Mouse (Mus musculus) neural tube, embryonic 11.5 days (tissue): ENCODE results near the gene H2afx. TPM values are rescaled to one million over a fixed set of nuclear protein-coding genes. Genes with fewer than 3 reads are reported as not detected.
"Not testable (repeated sequence)": the region's sequence is repeated elsewhere in the genome, so short reads cannot be mapped to it uniquely, and the experiment has no call there.

Experiments
- ATAC-seq: fragments of 200-750 bp; cut with Nextera tagmentation; 2 replicates; pipeline ENCODE4 v1.8.0; 2017; ENCODE audit warnings: moderate number of reproducible peaks, mild to moderate bottlenecking, moderate TSS enrichment, moderate library complexity; ENCODE audit not compliant: insufficient read depth, low FRiP score, low TSS enrichment
- DNase-seq: peaks from one replicate; pipeline ENCODE4 v3.0.0-alpha.2; 2015; ENCODE audit warnings: low spot score
- H3K27ac ChIP-seq: fragments of 300-500 bp; sonication (generic); 2 replicates; pipeline ENCODE4 v1.5.1; 2014; ENCODE audit warnings: low read depth, mild to moderate bottlenecking, low read length
- H3K27me3 ChIP-seq: fragments of 300-500 bp; sonication (generic); 2 replicates; pipeline ENCODE4 v1.6.1; 2014; ENCODE audit warnings: mild to moderate bottlenecking, low read length, mixed read lengths; ENCODE audit not compliant: control insufficient read depth, insufficient read depth
- H3K36me3 ChIP-seq: fragments of 300-500 bp; sonication (generic); 2 replicates; pipeline ENCODE4 v1.6.1; 2014; ENCODE audit warnings: mild to moderate bottlenecking, low read length, moderate library complexity, mixed read lengths; ENCODE audit not compliant: control insufficient read depth, insufficient read depth
- H3K4me1 ChIP-seq: fragments of 300-500 bp; sonication (generic); 2 replicates; pipeline ENCODE4 v1.6.1; 2014; ENCODE audit warnings: low read length, mixed read lengths; ENCODE audit not compliant: control insufficient read depth, insufficient read depth
- H3K4me2 ChIP-seq: fragments of 300-500 bp; sonication (generic); 2 replicates; pipeline ENCODE4 v1.6.1; 2014; ENCODE audit warnings: low read depth, mild to moderate bottlenecking, moderate library complexity
- H3K4me3 ChIP-seq: fragments of 300-500 bp; sonication (generic); 2 replicates; pipeline ENCODE4 v1.5.1; 2014; ENCODE audit warnings: low read depth, low read length
- H3K9ac ChIP-seq: fragments of 300-500 bp; sonication (generic); 2 replicates; pipeline ENCODE4 v1.6.1; 2014; ENCODE audit warnings: mild to moderate bottlenecking, low read length
- H3K9me3 ChIP-seq: fragments of 300-500 bp; sonication (generic); 2 replicates; pipeline ENCODE4 v1.6.1; 2016; ENCODE audit warnings: low read length; ENCODE audit not compliant: control insufficient read depth
- WGBS: fragments of 180-500 bp; shearing (Covaris S2); extraction: QIAGEN DNeasy Blood & Tissue Kit; methylation state at CpG from one replicate; pipeline ENCODE4 v1.1.7; 2014; 5-methylcytosine and 5-hydroxymethylcytosine counted together
- polyA plus RNA-seq: library from polyadenylated mRNA; unstranded; fragments of >200 nt; fragmentation: Nextera tagmentation; extraction: Ambion mirVana; gene quantifications from 2 replicates; pipeline ENCODE4 v1.2.1, GENCODE M21; 2014

Gene H2afx
- polyA plus RNA-seq, 1 experiment from 2014 or later = 366 TPM

GRCm38 (mm10) chr9:44351396-44351795 is 16.9 kb downstream of the H2afx start:
- Histone ChIP-seq H3K27me3 (no peaks in the 10 kb centered on the region), H3K9ac (no peak overlapping the region), H3K4me3 (no peak overlapping the region), H3K36me3 (peaks cover 30% of the 10 kb centered on the region), H3K4me1 (no peaks in the 10 kb centered on the region), H3K4me2 (no peak overlapping the region), H3K9me3 (no peaks in the 10 kb centered on the region), H3K27ac (no peak overlapping the region)
- no peak for ATAC-seq
- 93% methylated on average over 4 of the region's 4 CpGs for WGBS
- no peak for DNase-seq

- Histone ChIP-seq H3K27ac (no peak overlapping the region), H3K36me3 (peaks cover 31% of the 10 kb centered on the region), H3K27me3 (no peaks in the 10 kb centered on the region), H3K4me2 (no peak overlapping the region), H3K9me3 (no peaks in the 10 kb centered on the region), H3K9ac (no peak overlapping the region), H3K4me3 (no peak overlapping the region), H3K4me1 (no peaks in the 10 kb centered on the region)
- no peak for DNase-seq
- ATAC-seq = no peak
- WGBS = 92% methylated on average over 10 of the region's 10 CpGs
Observed at GRCm38 (mm10) chr9:44352337-44352736, 17.8 kb downstream of the H2afx start.

- no peak for ATAC-seq
- Histone ChIP-seq H3K27ac (no peak overlapping the region), H3K9me3 (no peaks in the 10 kb centered on the region), H3K4me2 (no peak overlapping the region), H3K9ac (no peak overlapping the region), H3K4me3 (no peak overlapping the region), H3K4me1 (no peaks in the 10 kb centered on the region), H3K27me3 (no peaks in the 10 kb centered on the region), H3K36me3 (peaks cover 29% of the 10 kb centered on the region)
- DNase-seq = no peak
- WGBS = 90% methylated on average over 6 of the region's 6 CpGs
Observed at GRCm38 (mm10) chr9:44353142-44353541, 18.6 kb downstream of the H2afx start.

- no peak for ATAC-seq
- DNase-seq = no peak
- Histone ChIP-seq H3K4me3 (no peak overlapping the region), H3K27me3 (no peaks in the 10 kb centered on the region), H3K4me2 (no peak overlapping the region), H3K9me3 (no peaks in the 10 kb centered on the region), H3K4me1 (peaks cover 6% of the 10 kb centered on the region; the same call in 1 of the 2 replicates), H3K9ac (no peak overlapping the region), H3K27ac (no peak overlapping the region), H3K36me3 (peaks cover 22% of the 10 kb centered on the region)
- 77% methylated on average over 4 of the region's 4 CpGs for WGBS
Observed at GRCm38 (mm10) chr9:44357207-44357606, 22.7 kb downstream of the H2afx start.

- peak within 1 kb of the TSS; percentile 86 for H3K4me3 ChIP-seq
- peaks cover 3% of the 10 kb centered on the region for H3K36me3 ChIP-seq
- H3K27me3 ChIP-seq = no peaks in the 10 kb centered on the region
- under 1% methylated on average over 44 of the region's 44 CpGs for WGBS
- DNase-seq (peak; percentile 96), ATAC-seq (peak; percentile 80; the same call in 1 of the 2 replicates)
- peaks cover 6% of the 10 kb centered on the region; the same call in 1 of the 2 replicates for H3K4me1 ChIP-seq
- peak within 1 kb of the TSS; percentile 60 for H3K4me2 ChIP-seq
- peak within 1 kb of the TSS; percentile 53; the same call in 1 of the 2 replicates for H3K27ac ChIP-seq
- H3K9ac ChIP-seq = peak within 1 kb of the TSS; percentile 83
- no peaks in the 10 kb centered on the region for H3K9me3 ChIP-seq
Observed at GRCm38 (mm10) chr9:44361190-44361917, 26.9 kb downstream of the H2afx start, which contains the start of gene Vps11. TSS of gene Vps11 (minus strand) at chr9:44361670.

GRCm38 (mm10) chr9:44361931-44362330 is 27.4 kb downstream of the H2afx start:
- peak overlapping the region; percentile 53; the same call in 1 of the 2 replicates for H3K27ac ChIP-seq
- H3K27me3 ChIP-seq, DNase-seq, H3K9me3 ChIP-seq, H3K4me1 ChIP-seq, H3K9ac ChIP-seq, H3K36me3 ChIP-seq, ATAC-seq: not testable (repeated sequence)
- WGBS = 49% methylated on average over 4 of the region's 4 CpGs
- H3K4me3 ChIP-seq = peak overlapping the region; percentile 86
- H3K4me2 ChIP-seq = peak overlapping the region; percentile 60

GRCm38 (mm10) chr9:44364480-44364879 is 30.0 kb downstream of the H2afx start:
- H3K27me3 ChIP-seq = no peaks in the 10 kb centered on the region
- ATAC-seq (no peak), DNase-seq (no peak)
- no peak overlapping the region for H3K9ac ChIP-seq
- H3K36me3 ChIP-seq = no peaks in the 10 kb centered on the region
- H3K9me3 ChIP-seq = no peaks in the 10 kb centered on the region
- H3K4me1 ChIP-seq = peaks cover 6% of the 10 kb centered on the region; the same call in 1 of the 2 replicates
- H3K4me3 ChIP-seq = no peak overlapping the region
- H3K27ac ChIP-seq = no peak overlapping the region
- WGBS = 56% methylated on average over 3 of the region's 3 CpGs
- H3K4me2 ChIP-seq = no peak overlapping the region

- H3K4me3 ChIP-seq = no peak overlapping the region
- H3K4me2 ChIP-seq = no peak overlapping the region
- no peak overlapping the region for H3K27ac ChIP-seq
- H3K9me3 ChIP-seq = no peaks in the 10 kb centered on the region
- H3K36me3 ChIP-seq = no peaks in the 10 kb centered on the region
- peaks cover 2% of the 10 kb centered on the region; the same call in 1 of the 2 replicates for H3K4me1 ChIP-seq
- H3K27me3 ChIP-seq = no peaks in the 10 kb centered on the region
- H3K9ac ChIP-seq = no peak overlapping the region
- ATAC-seq = no peak
- DNase-seq = no peak
Observed at GRCm38 (mm10) chr9:44373386-44373785, 38.9 kb downstream of the H2afx start.

GRCm38 (mm10) chr9:44376141-44376540 is 41.6 kb downstream of the H2afx start:
- H3K4me2 ChIP-seq = no peak overlapping the region
- H3K9me3 ChIP-seq = no peaks in the 10 kb centered on the region
- peaks cover under 1% of the 10 kb centered on the region; the same call in 1 of the 2 replicates for H3K36me3 ChIP-seq
- H3K4me3 ChIP-seq = no peak overlapping the region
- no peak overlapping the region for H3K27ac ChIP-seq
- WGBS = 96% methylated on average over 6 of the region's 6 CpGs
- ATAC-seq = no peak
- H3K27me3 ChIP-seq = no peaks in the 10 kb centered on the region
- no peak for DNase-seq
- no peak overlapping the region for H3K9ac ChIP-seq
- peaks cover 12% of the 10 kb centered on the region for H3K4me1 ChIP-seq
